Mouse (Mus musculus) liver, embryonic 15.5 days (tissue): Measurements from ENCODE around the gene Slc26a10. TPM values are rescaled to one million over a fixed set of nuclear protein-coding genes. Genes with fewer than 3 reads are reported as not detected.

Experiments used
- ATAC-seq: fragments of 200-750 bp; cut with Nextera tagmentation; 2 replicates; pipeline ENCODE4 v1.8.0; 2017; ENCODE audit warnings: moderate number of reproducible peaks, mild to moderate bottlenecking, moderate library complexity; ENCODE audit not compliant: insufficient read depth
- H3K27ac ChIP-seq: fragments of 300-500 bp; sonication (generic); replicated peaks from 2 replicates; pipeline ENCODE4 v1.5.1; 2015; ENCODE audit warnings: mild to moderate bottlenecking, inconsistent platforms
- H3K27me3 ChIP-seq: fragments of 300-500 bp; sonication (generic); 2 replicates; pipeline ENCODE4 v1.6.1; 2015; ENCODE audit warnings: mild to moderate bottlenecking, inconsistent platforms
- H3K36me3 ChIP-seq: fragments of 300-500 bp; sonication (generic); replicated peaks from 2 replicates; pipeline ENCODE4 v1.6.1; 2015; ENCODE audit warnings: moderate library complexity, mild to moderate bottlenecking, inconsistent platforms
- H3K4me1 ChIP-seq: fragments of 300-500 bp; sonication (generic); replicated peaks from 2 replicates; pipeline ENCODE4 v1.6.1; 2015; ENCODE audit warnings: inconsistent platforms
- H3K4me2 ChIP-seq: fragments of 300-500 bp; sonication (generic); 2 replicates; pipeline ENCODE4 v1.6.1; 2015; ENCODE audit warnings: moderate library complexity, mild to moderate bottlenecking, inconsistent platforms
- H3K4me3 ChIP-seq: fragments of 300-500 bp; sonication (generic); replicated peaks from 2 replicates; pipeline ENCODE4 v1.5.1; 2015; ENCODE audit warnings: mild to moderate bottlenecking, inconsistent platforms
- H3K9ac ChIP-seq: fragments of 300-500 bp; sonication (generic); 2 replicates; pipeline ENCODE4 v1.6.1; 2015; ENCODE audit warnings: moderate library complexity, mild to moderate bottlenecking, inconsistent platforms
- H3K9me3 ChIP-seq: fragments of 300-500 bp; sonication (generic); replicated peaks from 2 replicates; pipeline ENCODE4 v1.6.1; 2016; ENCODE audit warnings: inconsistent platforms
- WGBS: fragments of 180-500 bp; shearing (Covaris S2); methylation state at CpG from one replicate; pipeline ENCODE4 v1.1.7; 2015; ENCODE audit warnings: mixed read lengths; ENCODE audit not compliant: insufficient replicate concordance; 5-methylcytosine and 5-hydroxymethylcytosine counted together
- polyA plus RNA-seq: library from polyadenylated mRNA; unstranded; fragments of >200 nt; fragmentation: Nextera tagmentation; extraction: Ambion mirVana; gene quantifications from 2 replicates; pipeline ENCODE4 v1.2.1, GENCODE M21; 2015

Gene Slc26a10
- polyA plus RNA-seq, 1 experiment from 2014 or later = 2.1 TPM

DNA sequence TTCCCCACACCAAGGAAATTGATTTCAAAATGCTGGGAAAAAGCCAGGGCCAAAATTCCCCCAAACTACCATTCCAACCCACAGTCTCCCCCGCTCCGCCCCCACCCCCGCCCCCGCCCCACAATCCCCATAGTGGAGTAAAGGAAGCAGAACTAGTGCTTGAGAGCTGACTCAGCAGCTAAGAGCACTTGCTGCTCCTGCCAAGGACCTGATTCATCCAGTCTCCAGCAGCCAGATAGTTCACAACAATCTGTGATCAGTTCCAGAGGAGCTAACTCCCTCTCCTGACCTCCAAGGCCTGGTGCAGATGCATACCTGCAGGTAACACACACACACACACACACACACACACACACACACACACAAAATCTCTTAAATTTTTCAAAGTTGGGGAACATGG, 51.0 kb downstream of the Slc26a10 start:
- no peak overlapping the region for H3K4me2 ChIP-seq
- peaks cover 47% of the 10 kb centered on the region for H3K4me1 ChIP-seq
- H3K36me3 ChIP-seq = no peaks in the 10 kb centered on the region
- no peaks in the 10 kb centered on the region for H3K9me3 ChIP-seq
- H3K27ac ChIP-seq = no peak overlapping the region
- WGBS = 38% methylated on average over 4 of the region's 4 CpGs
- H3K27me3 ChIP-seq = no peaks in the 10 kb centered on the region
- no peak overlapping the region for H3K9ac ChIP-seq
- no peak for ATAC-seq
- no peak overlapping the region for H3K4me3 ChIP-seq

DNA sequence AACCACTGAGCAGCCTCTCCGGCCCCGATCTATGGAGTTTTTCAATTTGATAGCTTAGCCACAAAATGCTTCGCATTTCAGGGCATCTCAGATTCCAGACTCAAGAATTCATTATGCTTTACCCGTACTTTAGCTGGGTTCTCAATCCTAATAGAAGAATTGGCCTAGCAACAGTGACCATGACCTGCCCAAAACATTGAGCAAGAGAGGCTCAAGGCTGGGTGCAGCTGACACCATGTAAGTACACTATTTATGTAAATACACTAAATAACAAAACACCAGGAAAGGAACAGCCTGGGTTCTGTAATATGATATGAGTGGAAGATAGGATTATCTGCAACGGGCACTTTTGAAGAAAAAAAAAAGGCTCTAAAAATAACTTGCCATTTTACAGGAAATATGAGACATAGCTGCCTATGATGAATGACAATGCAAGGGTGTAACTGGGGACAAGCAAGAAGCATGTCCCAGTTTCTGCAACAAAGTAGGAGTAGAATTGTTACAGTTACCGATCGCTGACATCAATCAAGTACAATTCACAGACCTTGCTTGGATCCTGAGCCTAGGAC, 52.6 kb downstream of the Slc26a10 start:
- WGBS = 42% methylated on average over 7 of the region's 7 CpGs
- Histone ChIP-seq H3K4me2 (no peak overlapping the region), H3K27ac (peak overlapping the region; percentile 29), H3K4me1 (peaks cover 60% of the 10 kb centered on the region), H3K4me3 (no peak overlapping the region), H3K9ac (no peak overlapping the region), H3K36me3 (no peaks in the 10 kb centered on the region), H3K27me3 (no peaks in the 10 kb centered on the region), H3K9me3 (no peaks in the 10 kb centered on the region)
- ATAC-seq = no peak

DNA sequence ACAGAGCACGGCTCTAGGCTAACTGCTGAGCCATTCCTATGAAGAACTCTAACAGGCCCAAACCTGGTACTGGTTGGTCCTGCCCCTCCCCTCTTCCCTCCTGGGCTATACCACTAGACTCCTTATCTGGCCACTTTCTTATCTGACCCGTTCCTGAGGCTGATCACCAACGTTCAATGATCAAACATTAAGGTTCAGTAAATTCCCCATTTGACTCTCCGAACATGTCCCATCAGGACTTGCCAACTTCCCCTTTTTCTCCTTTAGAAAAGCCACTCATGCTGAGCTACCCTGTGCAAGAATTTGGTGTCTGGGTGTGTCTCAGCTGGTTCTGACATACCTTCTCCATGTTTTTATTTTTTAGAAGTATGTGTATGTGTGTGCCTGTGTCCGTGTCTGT, 53.9 kb downstream of the Slc26a10 start:
- Histone ChIP-seq H3K4me1 (peaks cover 72% of the 10 kb centered on the region), H3K4me3 (no peak overlapping the region), H3K27me3 (no peaks in the 10 kb centered on the region), H3K4me2 (peak overlapping the region; percentile 21), H3K9me3 (no peaks in the 10 kb centered on the region), H3K27ac (peak overlapping the region; percentile 74), H3K36me3 (no peaks in the 10 kb centered on the region), H3K9ac (no peak overlapping the region)
- WGBS = 19% methylated on average over 5 of the region's 5 CpGs
- ATAC-seq = peak; percentile 9; the same call in 1 of the 2 replicates

DNA sequence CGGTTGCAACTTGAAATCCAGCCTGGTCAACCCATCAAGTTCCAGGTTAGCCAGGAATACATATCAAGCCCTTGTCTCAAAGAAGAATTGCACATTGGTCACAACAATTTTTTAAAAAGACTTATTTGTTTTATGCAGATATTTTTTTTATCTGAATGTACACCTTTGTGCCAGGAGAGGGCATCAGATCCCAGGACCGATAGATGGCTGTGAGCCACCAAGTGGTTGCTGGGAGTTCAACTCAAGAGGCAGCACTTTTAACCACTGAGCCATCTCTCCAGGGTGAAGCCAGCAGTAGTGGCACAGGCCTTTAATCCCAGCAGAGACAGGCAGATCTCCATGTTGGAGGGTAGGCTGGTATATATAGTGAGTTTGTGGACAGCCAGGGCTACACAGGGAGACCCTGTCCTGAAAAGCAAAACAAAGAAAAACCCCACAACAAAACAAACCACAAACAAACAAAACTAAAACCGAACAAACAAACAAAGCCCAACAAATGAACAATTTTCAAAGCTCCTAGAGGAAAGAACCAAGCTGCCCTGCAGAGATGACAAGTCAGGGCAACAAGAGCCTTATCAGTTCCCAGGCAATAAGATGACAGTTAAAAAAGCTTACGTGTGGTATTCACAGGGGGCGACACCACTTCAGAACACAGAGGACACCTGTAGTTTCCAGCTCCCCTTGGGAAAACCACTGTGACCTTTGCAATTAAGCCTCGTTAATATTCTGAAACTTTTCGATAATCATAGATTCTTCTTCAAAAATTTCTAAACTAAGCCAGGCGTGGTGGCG, 55.0 kb downstream of the Slc26a10 start:
- H3K27me3 ChIP-seq = no peaks in the 10 kb centered on the region
- no peak overlapping the region for H3K9ac ChIP-seq
- H3K27ac ChIP-seq = peak overlapping the region; percentile 74
- H3K4me2 ChIP-seq = no peak overlapping the region
- H3K9me3 ChIP-seq = no peaks in the 10 kb centered on the region
- WGBS = 36% methylated on average over 9 of the region's 9 CpGs
- ATAC-seq = no peak
- no peak overlapping the region for H3K4me3 ChIP-seq
- no peaks in the 10 kb centered on the region for H3K36me3 ChIP-seq
- peaks cover 77% of the 10 kb centered on the region for H3K4me1 ChIP-seq

DNA sequence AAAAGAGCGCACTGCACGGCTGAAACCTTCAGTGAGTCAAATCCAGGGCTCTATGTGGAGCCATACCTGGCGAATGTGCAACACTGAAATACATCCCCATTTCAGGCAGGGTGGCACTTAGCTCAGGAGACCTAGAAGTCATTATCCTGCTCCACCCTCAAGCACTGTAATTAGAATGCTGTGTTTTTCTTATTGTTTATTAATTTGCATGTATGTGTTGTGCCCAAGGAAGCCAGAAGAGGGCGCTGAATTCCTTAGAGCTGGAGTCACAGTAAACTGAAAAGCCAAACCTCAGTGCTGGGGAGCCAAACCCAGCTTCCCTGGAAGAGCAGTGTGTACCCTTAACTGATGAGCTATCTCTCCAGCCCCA, 57.0 kb downstream of the Slc26a10 start:
- H3K4me1 ChIP-seq = peaks cover 80% of the 10 kb centered on the region
- peaks cover 13% of the 10 kb centered on the region for H3K36me3 ChIP-seq
- no peaks in the 10 kb centered on the region for H3K9me3 ChIP-seq
- H3K4me3 ChIP-seq = peak overlapping the region; percentile 49
- peak overlapping the region; percentile 48 for H3K9ac ChIP-seq
- no peak for ATAC-seq
- peak overlapping the region; percentile 85 for H3K27ac ChIP-seq
- 31% methylated on average over 4 of the region's 4 CpGs for WGBS
- H3K27me3 ChIP-seq = no peaks in the 10 kb centered on the region
- H3K4me2 ChIP-seq = peak overlapping the region; percentile 74

DNA sequence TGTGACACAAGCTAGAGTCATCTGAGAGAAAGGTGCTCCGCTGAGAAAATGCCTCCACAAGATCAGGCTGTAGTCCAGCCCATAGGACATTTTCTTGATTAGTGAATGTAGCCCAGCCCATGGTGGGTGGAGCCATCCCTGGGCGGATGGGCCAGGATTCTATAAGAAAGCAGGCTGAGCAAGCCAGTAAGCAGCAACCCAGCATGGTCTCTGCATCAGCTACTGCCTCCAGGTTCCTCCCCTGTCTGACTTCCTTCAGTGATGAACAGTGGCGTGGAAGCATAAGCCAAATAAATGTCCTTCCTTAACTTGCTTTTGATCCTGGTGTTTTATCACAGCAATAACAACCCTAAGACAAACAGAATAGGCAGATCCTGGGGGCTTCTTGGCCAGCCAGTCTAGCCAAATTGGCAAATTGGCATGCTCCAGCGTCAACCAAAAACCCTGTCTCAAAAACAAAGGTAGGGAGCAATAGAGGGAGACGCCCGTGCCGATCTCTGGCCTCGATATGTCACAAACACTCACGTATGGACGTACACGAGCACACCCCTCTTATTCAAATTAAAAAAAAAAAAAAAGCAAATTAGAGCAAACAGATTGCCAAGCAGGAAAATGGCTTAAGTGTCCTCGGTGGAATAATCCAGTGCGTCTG, 57.5 kb downstream of the Slc26a10 start:
- 22% methylated on average over 13 of the region's 13 CpGs for WGBS
- H3K4me3 ChIP-seq = peak overlapping the region; percentile 49
- H3K27me3 ChIP-seq = no peaks in the 10 kb centered on the region
- peaks cover 75% of the 10 kb centered on the region for H3K4me1 ChIP-seq
- H3K36me3 ChIP-seq = peaks cover 18% of the 10 kb centered on the region
- peak overlapping the region; percentile 74 for H3K4me2 ChIP-seq
- ATAC-seq = peak; percentile 58
- H3K27ac ChIP-seq = peak overlapping the region; percentile 85
- no peaks in the 10 kb centered on the region for H3K9me3 ChIP-seq
- peak overlapping the region; percentile 48 for H3K9ac ChIP-seq

DNA sequence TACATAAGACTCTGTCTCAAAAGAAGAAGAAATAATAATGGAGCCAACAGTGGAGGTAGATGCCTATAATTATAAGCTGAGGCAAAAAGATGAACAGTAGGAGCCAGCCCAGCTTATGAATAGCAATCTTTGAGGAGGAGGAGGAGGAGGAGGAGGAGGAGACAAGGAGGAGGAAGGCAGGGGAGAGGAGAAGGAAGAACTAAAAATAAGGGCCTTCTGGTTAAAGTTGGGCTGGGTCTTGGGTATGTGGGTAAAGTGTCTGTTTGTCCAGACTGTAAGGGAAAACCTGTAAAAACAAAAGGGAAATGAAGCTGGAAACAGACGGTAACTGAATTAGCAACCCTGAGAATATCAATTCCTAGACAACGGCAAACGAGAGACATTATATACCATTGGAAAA, 58.4 kb downstream of the Slc26a10 start:
- 73% methylated on average over 3 of the region's 3 CpGs for WGBS
- H3K9me3 ChIP-seq = no peaks in the 10 kb centered on the region

More for the DNA sequence above, 58.4 kb downstream of the Slc26a10 start:
- no peak for ATAC-seq
- H3K4me3 ChIP-seq = no peak overlapping the region
- peaks cover 67% of the 10 kb centered on the region for H3K4me1 ChIP-seq
- H3K27ac ChIP-seq = peak overlapping the region; percentile 85
- H3K36me3 ChIP-seq = peaks cover 27% of the 10 kb centered on the region
- peak overlapping the region; percentile 74 for H3K4me2 ChIP-seq
- no peaks in the 10 kb centered on the region for H3K27me3 ChIP-seq
- H3K9ac ChIP-seq = no peak overlapping the region

Other genes starting within 250 kb of the Slc26a10 start
- gene Ctdsp2, start 201.9 kb downstream of the Slc26a10 start, polyA plus RNA-seq = 11.3 and 12.9 TPM in 2 replicates
- gene Avil, start 179.9 kb downstream of the Slc26a10 start, polyA plus RNA-seq = 0.07 and 0.16 TPM in 2 replicates
- gene Tsfm, start 149.8 kb downstream of the Slc26a10 start, polyA plus RNA-seq = 43.9 and 44.8 TPM in 2 replicates
- 15.6 and 15.7 TPM in 2 replicates for gene Mettl1, start 139.2 kb downstream of the Slc26a10 start, polyA plus RNA-seq
- 0.06 and 0.14 TPM in 2 replicates for gene Eef1akmt3, start 139.1 kb downstream of the Slc26a10 start, polyA plus RNA-seq
- gene Cyp27b1, start 132.4 kb downstream of the Slc26a10 start, polyA plus RNA-seq = not detected in 2 replicates
- gene March9, start 120.5 kb downstream of the Slc26a10 start, polyA plus RNA-seq = 0.03 TPM in 1 of 2 replicates, not detected in the other
- gene Cdk4, start 117.1 kb downstream of the Slc26a10 start, polyA plus RNA-seq = 338 and 361 TPM in 2 replicates
- gene Tspan31, start 110.4 kb downstream of the Slc26a10 start, polyA plus RNA-seq = 77.4 and 84.3 TPM in 2 replicates
- 0.35 and 0.67 TPM in 2 replicates for gene Agap2, start 105.4 kb downstream of the Slc26a10 start, polyA plus RNA-seq
- 54.0 and 58.1 TPM in 2 replicates for gene Os9, start 59.5 kb downstream of the Slc26a10 start, polyA plus RNA-seq
- gene B4galnt1, start 15.4 kb downstream of the Slc26a10 start, polyA plus RNA-seq = 19.3 and 21.0 TPM in 2 replicates
- gene Arhgef25, start 9.4 kb upstream of the Slc26a10 start, polyA plus RNA-seq = 5.4 and 5.8 TPM in 2 replicates
- gene Dtx3, start 15.1 kb upstream of the Slc26a10 start, polyA plus RNA-seq = 16.7 and 16.9 TPM in 2 replicates
- 41.9 and 45.1 TPM in 2 replicates for gene Pip4k2c, start 30.9 kb upstream of the Slc26a10 start, polyA plus RNA-seq
- 0.06 and 0.21 TPM in 2 replicates for gene Kif5a, start 82.7 kb upstream of the Slc26a10 start, polyA plus RNA-seq
- 69.5 and 75.7 TPM in 2 replicates for gene Dctn2, start 85.7 kb upstream of the Slc26a10 start, polyA plus RNA-seq
- gene Mbd6, start 108.4 kb upstream of the Slc26a10 start, polyA plus RNA-seq = 7.9 and 8.0 TPM in 2 replicates
- gene Mars, start 131.1 kb upstream of the Slc26a10 start, polyA plus RNA-seq = 109 and 112 TPM in 2 replicates
- gene Arhgap9, start 141.3 kb upstream of the Slc26a10 start, polyA plus RNA-seq = 14.1 and 14.9 TPM in 2 replicates
- 0.31 and 0.32 TPM in 2 replicates for gene Gli1, start 161.3 kb upstream of the Slc26a10 start, polyA plus RNA-seq
- gene Inhbe, start 173.8 kb upstream of the Slc26a10 start, polyA plus RNA-seq = 0.71 and 0.82 TPM in 2 replicates
- 4.6 and 5.1 TPM in 2 replicates for gene Inhbc, start 189.8 kb upstream of the Slc26a10 start, polyA plus RNA-seq
- 14.4 and 15.0 TPM in 2 replicates for gene R3hdm2, start 199.7 kb upstream of the Slc26a10 start, polyA plus RNA-seq